Mouse (Mus musculus) CH12.LX (cell line): Measurements from ENCODE around the gene Ppm1a.

Experiments
- CHD1 ChIP-seq: IDR thresholded peaks from 2 replicates; pipeline ENCODE4 v1.6.1; 2012; ENCODE audit warnings: low read depth, low read length, improper control_type of control experiment, inconsistent platforms
- CHD2 ChIP-seq: IDR thresholded peaks from 2 replicates; pipeline ENCODE4 v1.6.1; 2011; ENCODE audit warnings: low read length, improper control_type of control experiment
- CTCF ChIP-seq, 2 experiments: IDR thresholded peaks in 1 of 2; conservative IDR thresholded peaks in 1 of 2; 2 replicates each; pipeline ENCODE4 v1.5.1; 2011 to 2012; ENCODE audit warnings: low read depth in 2 of 2, low read length in 2 of 2, improper control_type of control experiment in 1 of 2, inconsistent platforms in 1 of 2, mild to moderate bottlenecking in 1 of 2, moderate library complexity in 1 of 2
- HCFC1 ChIP-seq: IDR thresholded peaks from 2 replicates; pipeline ENCODE4 v1.6.1; 2012; ENCODE audit warnings: low read depth, mild to moderate bottlenecking, inconsistent platforms, low read length, improper control_type of control experiment
- MAX ChIP-seq: IDR thresholded peaks from 2 replicates; pipeline ENCODE4 v1.6.1; 2011; ENCODE audit warnings: low read length, improper control_type of control experiment
- POLR2A ChIP-seq: IDR thresholded peaks from 2 replicates; pipeline ENCODE4 v1.6.1; 2011; ENCODE audit warnings: low read depth, mild to moderate bottlenecking, improper control_type of control experiment, low read length
- POLR2AphosphoS2 ChIP-seq: IDR thresholded peaks from 2 replicates; pipeline ENCODE4 v1.6.1; 2011; ENCODE audit warnings: low read depth, low read length, improper control_type of control experiment
- UBTF ChIP-seq: IDR thresholded peaks from 2 replicates; pipeline ENCODE4 v1.6.1; 2012; ENCODE audit warnings: low read depth, mild to moderate bottlenecking, inconsistent platforms, low read length, improper control_type of control experiment, moderate library complexity
- USF2 ChIP-seq: conservative IDR thresholded peaks from 2 replicates; pipeline ENCODE4 v1.6.1; 2011; ENCODE audit warnings: low read depth, low read length, improper control_type of control experiment
- ZC3H11A ChIP-seq: IDR thresholded peaks from 2 replicates; pipeline ENCODE4 v1.6.1; 2012; ENCODE audit warnings: low read depth, mild to moderate bottlenecking, inconsistent platforms, low read length, improper control_type of control experiment
- ZNF384 ChIP-seq: IDR thresholded peaks from 2 replicates; pipeline ENCODE4 v1.6.1; 2012; ENCODE audit warnings: low read depth, low read length, improper control_type of control experiment, inconsistent platforms

- no peak for TF ChIP-seq MAX
- TF ChIP-seq CTCF (conservative IDR thresholded peaks at IDR 0.05 in 1 of 2, IDR thresholded peaks at IDR 0.05 in 1 of 2; ENCODE audit: low read depth in 2 of 2, low read length in 2 of 2): no peak
- no peak for TF ChIP-seq CHD1
- TF ChIP-seq POLR2AphosphoS2: no peak
- TF ChIP-seq POLR2A: no peak
- no peak for TF ChIP-seq HCFC1
- no peak for TF ChIP-seq ZC3H11A
- no peak for TF ChIP-seq CHD2
- TF ChIP-seq UBTF: no peak
- TF ChIP-seq ZNF384: no peak
- TF ChIP-seq USF2: no peak
Measured at GRCm38 (mm10) chr12:72777244-72777643, 20.0 kb downstream of the Ppm1a start.
